Mouse (Mus musculus) c-Kit-positive CD71-positive TER-119-negative erythroid progenitor cells, embryonic 14.5 days (primary cell): ENCODE measurements at regions not wholly inside any gene's neighbourhood (a gene's known extent, or its start where the extent isn't known, plus 50 kb on each side); places are given as distances from the start of the nearest gene placed in this dataset.
"Not testable (repeated sequence)": the region's sequence is repeated elsewhere in the genome, so short reads cannot be mapped to it uniquely, and the experiment has no call there.

Experiments
- DNase-seq: peaks from one replicate; pipeline ENCODE4 v3.0.0-alpha.2; 2013; ENCODE audit warnings: low read depth

DNA sequence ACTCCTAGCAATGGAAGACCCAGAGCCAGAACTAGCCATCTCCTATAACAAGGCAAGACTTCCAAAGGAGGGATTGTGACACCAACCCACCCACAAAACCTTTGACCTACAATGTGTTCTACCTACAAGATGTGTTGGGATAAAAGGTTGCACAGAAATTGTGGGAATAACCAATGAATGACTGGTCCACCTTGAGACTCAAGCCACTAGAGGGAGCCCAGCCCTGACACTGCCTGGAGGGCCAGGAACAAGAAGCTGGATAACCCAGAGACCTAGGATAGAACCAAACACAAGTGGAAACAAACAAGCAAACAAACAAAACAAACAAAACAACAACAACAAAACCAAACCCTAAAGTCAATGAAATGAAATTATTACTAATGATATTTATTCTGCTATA lies 288.8 kb downstream of the Dchs2 start:
- DNase-seq = no peak

GRCm38 (mm10) chr3:83424267-83424666 lies 296.5 kb downstream of the Dchs2 start:
- DNase-seq = no peak

DNA sequence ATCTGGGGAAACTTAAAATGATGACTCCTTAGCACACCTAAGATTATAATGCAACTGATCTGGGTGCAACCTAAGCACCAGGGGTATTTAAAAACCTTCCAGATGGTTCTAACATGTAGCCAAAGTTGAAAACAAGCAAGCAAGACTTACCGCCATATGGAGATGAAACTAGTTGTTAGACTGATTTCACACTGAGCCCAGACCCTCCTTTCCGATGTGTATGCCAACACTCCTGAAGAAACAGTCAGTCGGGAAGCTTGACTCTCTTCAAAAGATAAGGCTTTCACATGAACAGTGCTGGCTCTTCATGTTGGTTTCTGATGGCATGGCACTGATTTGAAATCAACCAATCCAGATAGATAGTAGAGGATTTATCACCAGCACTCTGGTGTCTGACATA lies 301.6 kb downstream of the Dchs2 start:
- DNase-seq = no peak

DNA sequence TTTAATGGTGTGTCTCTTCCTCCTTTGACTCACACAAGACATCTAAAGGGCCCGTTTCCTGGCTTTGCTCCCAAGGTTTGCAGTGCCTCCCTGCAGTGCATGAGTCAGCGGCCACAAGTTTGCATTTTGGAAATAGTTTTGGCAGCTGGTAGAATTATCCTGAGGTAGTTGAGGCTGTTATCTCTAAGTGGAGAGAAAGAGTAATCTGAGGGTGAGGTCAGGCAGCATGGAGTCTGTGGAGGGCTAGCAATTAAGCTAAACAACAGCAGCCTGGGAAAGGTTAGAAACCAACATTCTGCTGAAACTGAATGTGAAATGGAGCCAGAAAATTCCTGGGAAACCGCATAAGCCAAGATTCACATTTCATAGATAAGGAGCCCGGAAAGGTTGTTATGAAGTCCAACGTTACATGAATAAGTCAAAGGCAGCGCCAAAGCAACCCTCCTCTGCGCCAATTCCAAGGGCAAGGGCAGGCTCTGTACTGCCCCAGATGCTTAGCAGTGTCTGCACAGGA lies 318.5 kb downstream of the Dchs2 start:
- no peak for DNase-seq

DNA sequence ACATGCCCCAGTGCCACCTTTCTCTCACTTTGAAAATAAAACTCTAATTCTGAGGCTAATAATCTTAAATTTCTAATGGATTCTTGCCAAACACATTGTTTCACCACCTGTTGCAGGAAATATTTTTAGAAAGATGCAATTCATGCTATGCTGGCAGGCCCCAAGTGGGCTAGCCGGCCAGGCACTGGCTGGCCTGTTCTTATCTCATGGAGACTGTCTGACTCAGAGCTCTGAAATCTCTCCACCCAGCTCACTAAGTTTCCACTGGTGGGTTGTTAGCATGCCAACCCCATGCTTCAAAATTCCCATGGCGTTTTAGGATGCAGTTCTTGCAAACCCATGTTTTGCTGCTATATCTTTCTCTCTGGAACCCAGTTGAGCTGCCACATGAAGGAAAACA lies 315.5 kb upstream of the Sfrp2 start:
- DNase-seq = no peak

GRCm38 (mm10) chr3:83451317-83451716 lies 314.8 kb upstream of the Sfrp2 start:
- no peak for DNase-seq

DNA sequence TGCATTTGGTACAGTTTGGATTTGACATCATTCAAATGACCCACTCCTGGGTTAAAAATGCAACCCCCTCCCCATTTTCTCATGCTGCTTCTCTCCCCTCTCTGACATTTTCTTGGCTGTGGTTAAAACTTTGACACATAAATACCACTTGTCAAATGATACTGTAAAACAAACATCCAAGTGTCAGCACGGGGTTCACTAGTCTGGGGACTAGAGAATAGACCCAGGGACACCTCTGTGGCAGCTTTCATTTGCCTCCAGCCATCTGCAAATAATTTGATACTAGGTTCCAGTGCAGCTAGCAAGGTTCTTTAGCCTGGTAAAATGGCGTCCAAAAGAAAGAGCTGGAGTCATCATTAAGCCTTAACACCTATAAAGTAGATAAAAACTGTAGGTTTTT lies 312.7 kb upstream of the Sfrp2 start:
- DNase-seq = no peak

DNA sequence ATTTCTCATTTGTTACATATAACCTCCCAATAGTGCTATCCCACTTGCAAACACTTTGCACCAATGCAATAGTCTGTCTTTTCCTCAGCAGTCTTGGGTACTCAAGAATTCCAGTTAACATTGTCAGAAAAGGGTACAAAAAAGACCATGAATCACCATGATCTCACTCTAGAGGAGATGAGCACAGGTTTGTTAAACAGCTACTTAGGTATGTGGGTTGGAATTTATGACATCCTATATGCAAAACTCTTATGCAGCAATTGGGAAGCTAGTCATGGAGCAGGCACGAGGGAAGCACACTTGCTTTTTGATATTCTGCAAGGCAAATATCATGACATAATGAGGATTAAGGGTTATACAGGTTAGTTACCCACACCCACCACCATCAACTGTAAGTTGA lies 307.7 kb upstream of the Sfrp2 start:
- no peak for DNase-seq

DNA sequence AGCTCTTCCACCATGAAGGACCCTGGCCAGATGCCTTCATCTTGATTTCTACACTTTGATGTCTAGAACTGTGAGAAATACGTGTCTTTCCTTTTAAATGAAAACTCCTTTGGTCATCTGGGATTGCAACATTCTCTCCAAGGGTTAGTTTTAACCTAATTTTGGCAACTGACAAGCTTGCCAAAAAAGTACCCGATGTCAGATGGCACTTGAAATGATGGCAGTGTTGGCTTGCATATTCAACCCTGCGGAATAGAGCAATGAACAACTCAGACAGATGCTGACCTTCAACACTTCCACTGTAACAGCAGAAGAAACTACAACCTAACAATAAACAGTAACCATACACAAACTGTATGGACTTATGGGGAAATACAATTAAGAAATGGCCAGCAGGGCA lies 286.9 kb upstream of the Sfrp2 start:
- DNase-seq = no peak

DNA sequence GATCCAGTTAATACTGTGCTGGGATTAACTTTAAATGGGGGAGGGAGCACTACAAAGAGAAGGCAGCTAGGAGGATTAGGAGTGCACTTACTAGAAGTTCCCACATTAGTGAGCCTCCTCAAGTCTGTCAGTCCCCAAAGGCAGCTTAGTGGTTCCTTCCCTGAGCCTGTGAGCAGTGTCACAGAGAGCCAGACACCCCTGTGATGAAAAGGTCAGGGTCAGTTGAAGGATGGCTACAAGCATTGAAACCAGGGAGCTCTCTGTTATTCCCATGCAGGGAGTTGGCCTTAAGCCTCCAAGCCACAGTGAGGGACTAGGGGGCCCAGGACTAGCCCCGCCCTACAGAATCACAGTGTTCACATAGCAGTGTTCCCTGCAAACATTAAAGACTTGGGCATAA lies 285.9 kb upstream of the Sfrp2 start:
- DNase-seq = no peak

DNA sequence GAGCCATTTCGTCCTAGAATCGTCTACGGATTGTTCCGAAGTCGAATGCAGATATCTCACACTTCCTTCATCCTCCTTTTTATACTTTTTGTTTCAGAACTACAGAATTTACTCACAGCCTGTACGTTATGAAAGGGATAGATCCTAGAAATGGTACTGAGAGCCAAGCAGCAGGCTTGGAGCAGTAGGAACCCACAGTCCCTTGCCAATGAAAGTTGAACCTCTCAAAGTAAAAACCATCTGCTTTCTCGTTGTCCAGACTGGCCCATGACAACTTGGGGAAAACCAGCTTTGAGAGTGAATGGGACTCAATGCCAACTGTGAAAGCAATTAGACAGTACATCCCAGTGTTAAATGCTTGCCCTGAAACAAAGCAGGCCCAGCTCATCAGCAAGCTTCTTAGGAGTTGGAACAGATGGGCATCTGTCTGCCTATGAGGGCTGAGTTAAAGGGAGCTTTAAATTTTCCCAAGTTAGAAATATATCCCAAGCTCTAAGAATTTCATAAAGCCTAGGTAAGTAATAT lies 279.9 kb upstream of the Sfrp2 start:
- DNase-seq = no peak

- no peak for DNase-seq
These were observed 270.5 kb upstream of the Sfrp2 start for GRCm38 (mm10) chr3:83495584-83495983.

DNA sequence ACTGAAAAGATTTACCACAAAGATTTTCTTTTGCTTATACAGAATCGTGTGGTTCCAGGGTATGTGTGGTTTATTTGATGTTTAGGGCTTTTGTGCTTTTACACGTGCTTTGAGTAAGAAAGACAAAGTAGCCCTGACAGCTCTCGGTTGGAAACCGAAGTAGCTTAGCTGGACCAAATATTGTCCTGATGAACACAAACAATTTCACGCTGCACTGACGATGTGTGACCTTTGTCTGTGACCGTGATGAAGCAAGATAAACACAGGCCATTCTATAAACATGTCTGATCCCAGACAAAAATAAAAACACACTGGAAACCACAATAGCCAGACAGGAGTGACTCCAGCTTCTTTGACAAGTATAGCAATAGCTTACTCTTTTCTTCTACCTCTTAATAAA lies 262.2 kb upstream of the Sfrp2 start:
- DNase-seq = no peak

DNA sequence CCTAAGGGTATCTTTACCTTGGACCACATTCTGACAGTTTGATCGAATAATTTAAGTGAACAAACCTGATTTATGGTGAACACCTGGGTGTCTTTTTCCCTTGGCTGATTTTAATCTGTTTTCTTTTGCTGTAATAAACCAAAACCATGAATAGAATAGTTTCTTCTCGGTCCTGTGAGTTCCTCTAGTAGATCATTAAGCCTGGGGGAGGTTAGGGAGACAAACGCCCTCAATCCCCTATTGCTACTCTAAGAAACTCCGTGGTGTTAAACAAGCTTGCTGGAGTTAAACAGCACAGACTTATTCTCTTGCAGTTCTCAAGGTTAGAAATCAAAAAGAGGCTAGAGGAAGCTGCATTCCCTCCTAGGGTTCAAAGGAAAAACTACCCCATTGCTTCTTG lies 249.5 kb upstream of the Sfrp2 start:
- no peak for DNase-seq

- no peak for DNase-seq
These were observed 248.0 kb upstream of the Sfrp2 start for GRCm38 (mm10) chr3:83517914-83518635.

DNA sequence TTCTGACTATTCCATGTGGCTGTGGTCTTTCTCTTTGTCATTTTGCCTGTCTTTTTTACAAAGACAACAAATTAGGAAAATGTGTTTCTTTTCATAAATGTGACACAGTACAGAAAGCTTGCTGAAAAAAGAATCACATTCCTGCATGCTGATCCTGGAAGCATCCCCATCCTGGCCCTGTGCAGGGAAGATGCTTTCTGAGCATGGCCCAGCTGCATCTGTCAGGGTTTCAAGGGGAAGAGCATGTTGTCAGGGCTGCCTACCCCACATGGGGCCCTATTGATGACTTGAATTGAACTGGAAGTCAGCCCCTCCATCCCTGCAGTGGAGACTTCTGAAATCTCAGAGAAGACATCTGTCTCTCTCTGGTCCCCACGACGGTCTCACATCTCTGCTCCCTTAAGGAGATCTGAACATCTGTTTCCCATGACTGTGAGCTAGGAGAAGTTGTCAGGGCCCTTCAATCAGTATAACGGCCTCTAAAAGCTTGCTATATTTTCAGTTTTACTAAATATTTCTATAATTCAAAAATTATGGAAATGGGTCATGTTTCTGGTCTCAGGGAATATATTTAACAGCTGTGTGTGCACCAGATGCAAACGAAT lies 235.8 kb upstream of the Sfrp2 start:
- no peak for DNase-seq

GRCm38 (mm10) chr3:83536624-83537023 lies 229.5 kb upstream of the Sfrp2 start:
- not testable (repeated sequence) for DNase-seq

DNA sequence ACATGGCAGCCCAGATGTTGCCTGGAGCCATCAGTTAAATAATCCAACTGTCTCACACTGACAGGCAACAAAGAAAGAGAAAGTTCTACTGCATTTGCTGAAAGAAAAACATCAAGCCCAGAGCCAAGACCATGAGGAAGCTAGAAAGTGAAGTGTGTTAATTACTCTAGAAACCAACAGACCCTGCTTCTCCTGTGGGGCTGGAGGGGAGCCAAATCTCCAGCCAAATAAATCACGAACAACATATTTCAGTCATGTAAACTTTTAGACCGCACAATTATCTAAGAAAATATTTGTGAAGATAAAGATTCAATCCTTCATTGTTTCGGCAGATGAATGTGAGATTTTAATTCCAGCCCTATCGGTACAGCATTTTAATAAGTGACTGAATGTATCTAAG lies 228.9 kb upstream of the Sfrp2 start:
- no peak for DNase-seq

DNA sequence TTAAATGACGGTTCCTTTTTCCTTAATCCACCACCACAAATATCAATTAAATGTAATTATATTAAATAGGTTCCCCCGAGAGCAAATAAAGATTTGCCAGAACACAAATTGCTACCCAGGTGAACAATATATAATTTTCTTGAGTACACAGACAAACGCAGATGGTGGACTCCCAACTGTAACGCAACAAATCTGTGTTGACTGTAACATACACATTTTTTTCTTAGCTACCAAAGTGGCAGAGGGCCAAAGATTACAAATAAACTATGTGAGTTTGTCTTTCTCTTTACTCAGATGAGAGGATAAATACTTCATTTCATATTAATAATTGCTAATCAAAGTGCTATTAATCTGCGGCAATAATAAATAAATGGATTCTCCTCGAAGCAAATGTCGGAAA lies 228.4 kb upstream of the Sfrp2 start:
- DNase-seq = no peak

GRCm38 (mm10) chr3:83538898-83539297 lies 227.2 kb upstream of the Sfrp2 start:
- no peak for DNase-seq

- DNase-seq = no peak
These were observed 224.9 kb upstream of the Sfrp2 start for GRCm38 (mm10) chr3:83540997-83541932.

DNA sequence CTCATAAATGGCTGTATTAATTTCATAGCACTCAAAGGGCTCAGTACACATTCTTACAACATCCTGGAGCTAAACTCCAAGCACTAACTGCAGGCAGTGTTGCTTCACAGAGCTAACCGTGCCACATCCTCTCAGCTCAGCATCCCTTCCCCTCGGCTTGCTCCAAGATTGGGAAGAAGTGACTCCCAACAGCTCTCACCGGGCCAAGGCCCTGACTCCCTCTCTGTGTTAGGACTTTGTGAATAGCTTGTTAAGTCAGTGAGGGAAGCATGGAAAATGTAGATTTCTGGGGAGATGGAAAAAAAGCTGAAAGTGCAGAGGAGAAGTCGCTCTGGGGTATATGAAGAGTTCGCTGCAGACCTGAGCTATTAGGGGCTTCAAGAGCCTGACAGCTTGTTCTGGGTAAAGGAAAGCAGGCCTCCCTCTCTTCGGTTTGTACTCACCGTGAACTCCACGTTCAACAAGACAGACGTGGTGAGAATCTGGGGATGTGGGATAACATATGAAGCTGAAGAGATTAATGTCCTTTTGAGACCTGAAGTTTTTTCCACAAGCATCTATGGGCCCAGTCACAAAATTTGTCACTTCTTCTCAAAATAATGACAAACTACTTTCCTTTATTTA lies 213.5 kb upstream of the Sfrp2 start:
- no peak for DNase-seq
